9 mouse cellular contexts compared by ENCODE assay signal in the genomic region with DNA sequence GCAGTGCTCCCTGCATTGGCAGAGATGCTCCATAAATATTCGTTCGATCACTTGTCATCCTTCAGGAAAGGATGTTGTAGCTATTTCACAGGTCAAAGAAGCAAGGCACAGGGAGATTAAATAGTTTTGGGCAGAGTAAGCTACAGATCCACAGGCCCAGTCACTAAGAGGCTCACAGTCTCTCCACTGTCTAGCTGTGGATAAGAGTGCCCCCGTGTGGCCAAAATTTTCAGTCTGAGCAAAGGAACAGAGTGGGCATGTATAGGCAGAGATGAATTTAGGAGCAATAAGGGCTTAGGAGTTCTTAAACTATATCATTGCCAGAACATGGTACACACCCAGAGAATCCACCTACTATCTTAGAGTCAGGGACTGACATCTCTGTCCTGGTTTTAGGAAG. TPM values are rescaled to one million over a fixed set of nuclear protein-coding genes. Genes with fewer than 3 reads are reported as not detected.
DNase-seq lines count a peak whose midpoint lies in the region; ATAC-seq and TF ChIP-seq lines count a peak whose summit lies in the region.
"Had no signal": no experiment of that assay in that cellular context is flagged by ENCODE, and none has a peak within 500 bp of the region (broad histone marks: within the 10 kb centered on the region; RNA-seq: fewer than 3 reads in every experiment).

No protein-coding gene starts in this region.

- H3K36me3 ChIP-seq in hindbrain, postnatal 0 days (ENCODE audit: insufficient read depth, low read length), result no peaks in the 10 kb centered on the region

- peak; percentile 84 for DNase-seq in ZHBTc4 (ENCODE audit: low read depth, low spot score)
- peak; percentile 87 to 89 for DNase-seq in cerebellum, postnatal 4 days (ENCODE audit: low spot score in 2 of 2)
- peak; percentile 65 to 69 for DNase-seq in gastrocnemius, adult 8-10 months (ENCODE audit: low spot score in 2 of 2)
- DNase-seq in hindbrain, postnatal 0 days (ENCODE audit: low spot score), result peak; percentile 91
- peak; percentile 90 to 97 for DNase-seq in left cerebral cortex, adult 18-20 months (ENCODE audit: low spot score in 2 of 2)
- peak; percentile 61 to 85 for DNase-seq in lung, postnatal 4 days
- DNase-seq in right cerebral cortex, postnatal 25 days, result peak; percentile 81
- DNase-seq in urinary bladder, postnatal 4 days (ENCODE audit: low spot score in 2 of 2), result peak; percentile 73 to 87

- no peak overlapping the region for H3K4me3 ChIP-seq in hindbrain, postnatal 0 days (ENCODE audit: low read length)

- H3K27me3 ChIP-seq in hindbrain, postnatal 0 days (ENCODE audit: insufficient read depth, low read length), result no peaks in the 10 kb centered on the region

- 29% methylated on average over 3 of the region's 3 CpGs for WGBS in hindbrain, postnatal 0 days

- no peaks in the 10 kb centered on the region for H3K9me3 ChIP-seq in hindbrain, postnatal 0 days (ENCODE audit: low read length)

- H3K4me2 ChIP-seq in hindbrain, postnatal 0 days (ENCODE audit: low read depth, low read length), result no peak overlapping the region

- no peaks in the 10 kb centered on the region for H3K4me1 ChIP-seq in hindbrain, postnatal 0 days (ENCODE audit: insufficient read depth, low read length)

- no peak overlapping the region for H3K27ac ChIP-seq in hindbrain, postnatal 0 days

- TF ChIP-seq CTCF in hindbrain, postnatal 0 days (IDR thresholded peaks at IDR 0.05; ENCODE audit: low read depth), result peak; percentile 89

- peak; percentile 82 for ATAC-seq in hindbrain, postnatal 0 days

- no peak overlapping the region for H3K9ac ChIP-seq in hindbrain, postnatal 0 days (replicated peaks; ENCODE audit: low read length)

RNA-seq across cellular contexts. Expression of gene Cwh43, which starts 26.0 kb away (rescaled TPM):
- not detected for total RNA-seq in gastrocnemius, adult 8-10 months (2022)
- 0.29 and 0.68 TPM in 2 replicates for total RNA-seq in hindbrain, postnatal 0 days (2014; rRNA removed)
- 0.61 and 0.96 TPM in 2 replicates for polyA plus RNA-seq in hindbrain, postnatal 0 days (2015; fragmentation: Nextera tagmentation; extraction: Ambion mirVana)
- total RNA-seq in left cerebral cortex, adult 18-20 months (2021), result 1 to 10 TPM; 1.3 to 2.1 TPM
- total RNA-seq: neutrophil, adult 5-6 weeks had no signal

RNA-seq across cellular contexts. Expression of gene Ociad2, which starts 39.1 kb away (rescaled TPM):
- 10 to 100 TPM; 64.1 to 75.0 (median 65.4) TPM for total RNA-seq in gastrocnemius, adult 8-10 months (2022)
- 7.2 and 15.7 TPM in 2 replicates for total RNA-seq in hindbrain, postnatal 0 days (2014; rRNA removed)
- 28.8 and 31.3 TPM in 2 replicates for polyA plus RNA-seq in hindbrain, postnatal 0 days (2015; fragmentation: Nextera tagmentation; extraction: Ambion mirVana)
- total RNA-seq in left cerebral cortex, adult 18-20 months (2021), result 100 to 1,000 TPM; 113 to 133 TPM
